In the genomic region with DNA sequence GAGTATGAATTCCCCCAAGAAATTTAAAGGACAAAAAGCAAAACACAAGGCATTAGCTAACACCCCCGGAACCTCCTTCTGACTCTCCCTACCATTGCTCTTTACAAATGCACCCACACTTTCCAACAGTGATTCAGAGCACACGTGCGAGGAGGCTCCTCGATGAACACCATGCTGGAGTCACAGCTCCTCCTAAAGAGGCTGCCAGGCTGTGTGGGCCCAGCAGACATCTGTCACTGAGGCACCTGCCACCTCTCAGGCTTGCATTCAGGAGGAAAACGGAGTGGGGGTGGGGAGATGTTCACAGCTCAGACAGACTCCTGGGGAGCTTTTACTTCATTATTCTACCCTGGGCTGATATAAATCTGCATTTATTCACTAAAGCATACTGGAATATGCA, we compare ENCODE assay signal across 11 mouse cellular contexts.
DNase-seq lines count a peak whose midpoint lies in the region; ATAC-seq and TF ChIP-seq lines count a peak whose summit lies in the region.
"Had no signal": no experiment of that assay in that cellular context is flagged by ENCODE, and none has a peak within 500 bp of the region (broad histone marks: within the 10 kb centered on the region; RNA-seq: fewer than 3 reads in every experiment).

No protein-coding gene starts in this region.

- H3K9me3 ChIP-seq in forebrain, embryonic 13.5 days (replicated peaks) = no peaks in the 10 kb centered on the region
- H3K9me3 ChIP-seq in stomach, postnatal 0 days (ENCODE audit: control insufficient read depth, low read length) = no peaks in the 10 kb centered on the region
- no peaks in the 10 kb centered on the region for H3K9me3 ChIP-seq in kidney, embryonic 15.5 days (replicated peaks)
- H3K9me3 ChIP-seq: limb, embryonic 10.5 days had no signal

- no peaks in the 10 kb centered on the region for H3K36me3 ChIP-seq in forebrain, embryonic 13.5 days (ENCODE audit: poor library complexity, severe bottlenecking)
- H3K36me3 ChIP-seq in stomach, postnatal 0 days (ENCODE audit: control insufficient read depth, insufficient read depth, low read length) = no peaks in the 10 kb centered on the region
- H3K36me3 ChIP-seq in kidney, embryonic 15.5 days = no peaks in the 10 kb centered on the region
- H3K36me3 ChIP-seq: limb, embryonic 10.5 days had no signal

- H3K27me3 ChIP-seq in forebrain, embryonic 13.5 days = no peaks in the 10 kb centered on the region
- H3K27me3 ChIP-seq in stomach, postnatal 0 days (ENCODE audit: control insufficient read depth, insufficient read depth, low read length) = no peaks in the 10 kb centered on the region
- no peaks in the 10 kb centered on the region for H3K27me3 ChIP-seq in kidney, embryonic 15.5 days

- TF ChIP-seq CTCF in brain, embryonic 14.5 days (IDR thresholded peaks at IDR 0.05; ENCODE audit: borderline replicate concordance, extremely low read depth, insufficient read depth, insufficient read length) = no peak
- TF ChIP-seq CTCF in stomach, postnatal 0 days (IDR thresholded peaks at IDR 0.05; ENCODE audit: low read depth) = no peak

- TF ChIP-seq POLR2A in brain, embryonic 14.5 days (IDR thresholded peaks at IDR 0.05; ENCODE audit: borderline replicate concordance, extremely low read depth, insufficient read depth, insufficient read length, poor library complexity, severe bottlenecking) = no peak

- H3K4me3 ChIP-seq in forebrain, embryonic 13.5 days = no peak overlapping the region
- no peak overlapping the region for H3K4me3 ChIP-seq in stomach, postnatal 0 days (ENCODE audit: low read depth, low read length)
- no peak overlapping the region for H3K4me3 ChIP-seq in kidney, embryonic 15.5 days (replicated peaks)
- H3K4me3 ChIP-seq: limb, embryonic 10.5 days had no signal

- 30% methylated on average over 5 of the region's 5 CpGs for WGBS in forebrain, embryonic 13.5 days
- 45% methylated on average over 5 of the region's 5 CpGs for WGBS in stomach, postnatal 0 days
- 56% methylated on average over 5 of the region's 5 CpGs for WGBS in kidney, embryonic 15.5 days

- no peak overlapping the region for H3K4me2 ChIP-seq in forebrain, embryonic 13.5 days
- no peak overlapping the region for H3K4me2 ChIP-seq in stomach, postnatal 0 days (replicated peaks; ENCODE audit: low read depth)
- no peak overlapping the region for H3K4me2 ChIP-seq in kidney, embryonic 15.5 days
- H3K4me2 ChIP-seq: lung, embryonic 14.5 days had no signal

- peak; percentile 92 for DNase-seq in brain, embryonic 14.5 days (ENCODE audit: low read depth)
- peak; percentile 78 to 82 for DNase-seq in layer of hippocampus, adult 8-10 months (ENCODE audit: low spot score in 2 of 2)
- DNase-seq in left cerebral cortex, postnatal 36 days (ENCODE audit: low spot score in 2 of 2) = peak; percentile 82 to 84
- DNase-seq in stomach, postnatal 0 days (ENCODE audit: low spot score) = no peak
- DNase-seq in spleen, adult 18-20 months = no peak
- DNase-seq: cerebellum, adult 11 months; lung, embryonic 14.5 days had no signal

- peaks cover 42% of the 10 kb centered on the region for H3K4me1 ChIP-seq in forebrain, embryonic 13.5 days
- H3K4me1 ChIP-seq in stomach, postnatal 0 days (replicated peaks; ENCODE audit: control insufficient read depth, insufficient read depth) = no peaks in the 10 kb centered on the region
- H3K4me1 ChIP-seq in kidney, embryonic 15.5 days = 0 out of 2 replicates have a peak, but pooled peaks cover 5% of the 10 kb centered on the region

- ATAC-seq in forebrain, embryonic 13.5 days = peak; percentile 85
- no peak for ATAC-seq in stomach, postnatal 0 days (ENCODE audit: low FRiP score, low TSS enrichment)
- no peak for ATAC-seq in kidney, embryonic 15.5 days (replicated peaks; ENCODE audit: low FRiP score)
- ATAC-seq: activated CD4-positive, CD25-positive, alpha-beta regulatory T cell, adult 4 months had no signal

- intact Hi-C loops in left cerebral cortex, postnatal 36 days (cut with DNase I) = no loop called here

- no peak overlapping the region for H3K9ac ChIP-seq in forebrain, embryonic 13.5 days
- no peak overlapping the region for H3K9ac ChIP-seq in stomach, postnatal 0 days (ENCODE audit: low read length)
- H3K9ac ChIP-seq in kidney, embryonic 15.5 days = no peak overlapping the region
- H3K9ac ChIP-seq: lung, embryonic 14.5 days had no signal

- no peak for TF ChIP-seq EP300 in stomach, postnatal 0 days (optimal IDR thresholded peaks at IDR 0.05)

- H3K27ac ChIP-seq in forebrain, embryonic 13.5 days = peak overlapping the region; percentile 33; the same call in 1 of the 2 replicates
- no peak overlapping the region for H3K27ac ChIP-seq in stomach, postnatal 0 days (replicated peaks)
- H3K27ac ChIP-seq in kidney, embryonic 15.5 days = no peak overlapping the region
- H3K27ac ChIP-seq: limb, embryonic 10.5 days had no signal

Comparison
In these comparisons a context has a peak if more than half of its experiments do, and no peak if none do; other contexts are left out.
1. DNase-seq: peak in brain, embryonic 14.5 days (single experiment), layer of hippocampus, adult 8-10 months (2 of 2) and left cerebral cortex, postnatal 36 days (2 of 2); none in stomach, postnatal 0 days (single experiment) and spleen, adult 18-20 months (0 of 2).